Mouse (Mus musculus): ENCODE data around the gene Spsb3. TPM values are rescaled to one million over a fixed set of nuclear protein-coding genes. Genes with fewer than 3 reads are reported as not detected.

Gene Spsb3
- total and polyA plus RNA-seq, 3 experiments = 14.4 to 23.3 (median 21.3) TPM

DNA sequence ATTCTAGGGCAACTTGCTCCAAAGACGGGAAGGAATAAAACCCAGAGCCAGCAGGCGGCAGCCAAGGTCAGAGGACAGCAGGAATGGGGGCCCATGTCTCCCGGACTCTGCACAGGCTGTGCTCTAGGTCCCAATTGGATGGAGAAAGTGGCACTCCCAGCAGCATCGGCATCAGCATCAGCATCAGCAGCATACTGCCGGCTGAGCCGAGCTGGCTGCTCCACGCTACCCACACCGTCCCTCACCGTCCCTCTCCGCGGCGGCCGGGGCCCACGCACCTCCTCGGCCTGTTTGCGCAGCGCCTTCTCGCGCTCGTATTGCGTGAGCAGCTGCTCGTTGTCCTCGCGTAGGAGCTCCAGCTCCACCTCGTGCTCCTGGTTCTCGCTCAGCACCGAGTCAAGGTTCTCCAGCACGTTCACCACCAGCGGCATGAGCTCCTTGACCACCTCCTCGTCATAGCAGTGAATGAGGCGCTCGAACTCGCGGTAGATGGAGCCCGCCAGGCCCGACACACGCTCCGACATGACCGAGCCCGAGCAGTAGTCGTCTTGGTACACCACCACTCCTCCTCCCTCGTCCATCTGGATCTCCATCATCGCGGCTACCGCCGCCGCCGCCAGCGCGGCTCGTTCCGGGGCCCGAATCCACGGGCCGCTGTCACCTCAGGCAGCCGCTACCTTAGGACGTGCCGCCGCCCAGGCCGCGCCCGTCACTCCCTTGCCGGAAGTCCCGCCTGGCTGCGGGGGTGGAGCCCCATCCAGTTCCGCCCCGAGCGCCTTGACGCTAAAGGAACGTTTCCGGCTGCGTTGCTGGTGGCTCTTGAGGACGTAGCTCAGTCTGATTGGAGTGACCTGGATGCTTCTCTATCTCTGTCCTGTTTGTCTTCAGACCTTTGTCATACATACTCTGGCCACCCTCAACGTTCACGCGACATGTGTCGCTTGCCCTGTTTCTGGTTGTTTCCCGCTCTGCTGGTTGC lies 50.1 kb downstream of the Spsb3 start, which contains the start of gene Mapk8ip3:
Gene Mapk8ip3 (minus strand): TSS at position 719 of the 979 bp plus-strand sequence.
- no peaks in the 10 kb centered on the region for H3K9me3 ChIP-seq (replicated peaks; ENCODE audit: low read length)
- peak within 1 kb of the TSS; percentile 74 to 99 (median 98) for H3K4me3 ChIP-seq (replicated peaks in 1 of 3; ENCODE audit: low read depth in 2 of 3, low read length in 2 of 3, poor library complexity in 1 of 3)
- peaks cover 8 to 41% of the 10 kb centered on the region in 2 experiments; a peak in 3 of 4 replicates for H3K4me1 ChIP-seq (ENCODE audit: control insufficient read depth in 1 of 2, insufficient read depth in 2 of 2)
- dilution Hi-C loops (cut with MboI; ENCODE audit: extremely low pct_ligation_motif_present, extremely low pct_unique_long_range_greater_than_20kb, low sequenced_read_pairs) (no loop called here), in situ Hi-C loops (cut with MboI; ENCODE audit: low pct_ligation_motif_present, low pct_unique_long_range_greater_than_20kb, low sequenced_read_pairs) (no loop called here)
- TF ChIP-seq CTCF (conservative IDR thresholded peaks at IDR 0.05 in 1 of 2, IDR thresholded peaks at IDR 0.05 in 1 of 2; ENCODE audit: low read depth in 2 of 2, low read length in 2 of 2) (peak in 1 of 2 experiments; percentile 59; a peak in 2 of 4 replicates), ZNF384 (IDR thresholded peaks at IDR 0.05; ENCODE audit: low read depth, low read length) (no peak), GABPA (IDR thresholded peaks at IDR 0.05; ENCODE audit: insufficient replicate concordance, low read depth, low read length) (no peak), MAZ (IDR thresholded peaks at IDR 0.05; ENCODE audit: low read depth, low read length) (no peak), JUND (conservative IDR thresholded peaks at IDR 0.05; ENCODE audit: low read depth, low read length) (no peak), MAX (IDR thresholded peaks at IDR 0.05; ENCODE audit: low read length) (peak; percentile 18; the same call in 1 of the 2 replicates), KAT2A (IDR thresholded peaks at IDR 0.05; ENCODE audit: insufficient replicate concordance, low read length) (no peak), ZC3H11A (IDR thresholded peaks at IDR 0.05; ENCODE audit: low read depth, low read length) (no peak), RAD21 (IDR thresholded peaks at IDR 0.05; ENCODE audit: low read depth, low read length) (peak; percentile 46), JUN (IDR thresholded peaks at IDR 0.05; ENCODE audit: insufficient read depth, low read depth, low read length) (no peak), USF1 (IDR thresholded peaks at IDR 0.05; ENCODE audit: low read depth, low read length) (no peak), BHLHE40 (IDR thresholded peaks at IDR 0.05; ENCODE audit: low read depth, low read length) (no peak), IRF4 (IDR thresholded peaks at IDR 0.05; ENCODE audit: low read depth, low read length) (no peak; the same call in 1 of the 2 replicates), ETS1 (conservative IDR thresholded peaks at IDR 0.05; ENCODE audit: low read depth, low read length) (no peak), MAFK (IDR thresholded peaks at IDR 0.05; ENCODE audit: insufficient replicate concordance, low read length) (no peak), TBP (conservative IDR thresholded peaks at IDR 0.05; ENCODE audit: low read depth, low read length) (peak; percentile 80; the same call in 1 of the 2 replicates), PAX5 (IDR thresholded peaks at IDR 0.05; ENCODE audit: low read length) (no peak), HCFC1 (IDR thresholded peaks at IDR 0.05; ENCODE audit: low read depth, low read length) (peak; percentile 79), ZKSCAN1 (IDR thresholded peaks at IDR 0.05; ENCODE audit: borderline replicate concordance, low read depth, low read length) (no peak), CHD2 (IDR thresholded peaks at IDR 0.05; ENCODE audit: low read length) (no peak), MEF2A (IDR thresholded peaks at IDR 0.05; ENCODE audit: borderline replicate concordance, low read depth, low read length) (0 out of 2 replicates have a peak, but pooled peaks have one; percentile 7), POLR2AphosphoS2 (IDR thresholded peaks at IDR 0.05; ENCODE audit: low read depth, low read length) (peak; percentile 96), MYC (IDR thresholded peaks at IDR 0.05; ENCODE audit: low read depth, low read length) (0 out of 2 replicates have a peak, but pooled peaks have one; percentile 27), EP300 (IDR thresholded peaks at IDR 0.05; ENCODE audit: low read length) (no peak), TCF12 (IDR thresholded peaks at IDR 0.05; ENCODE audit: low read depth, low read length) (peak; percentile 69), MXI1 (IDR thresholded peaks at IDR 0.05; ENCODE audit: low read depth, low read length) (peak; percentile 48; the same call in 1 of the 2 replicates), POLR2A (IDR thresholded peaks at IDR 0.05; ENCODE audit: low read depth, low read length) (peak; percentile 95), SMC3 (IDR thresholded peaks at IDR 0.05; ENCODE audit: low read depth, low read length) (peak; percentile 33), NRF1 (IDR thresholded peaks at IDR 0.05; ENCODE audit: low read depth, low read length) (no peak), E2F4 (IDR thresholded peaks at IDR 0.05; ENCODE audit: insufficient replicate concordance, low read depth, low read length) (no peak), ZMIZ1 (IDR thresholded peaks at IDR 0.05; ENCODE audit: low read depth, low read length) (peak; percentile 86), SIN3A (IDR thresholded peaks at IDR 0.05; ENCODE audit: low read length) (peak; percentile 26), NELFE (IDR thresholded peaks at IDR 0.05; ENCODE audit: low read depth, low read length) (peak; percentile 89), CHD1 (IDR thresholded peaks at IDR 0.05; ENCODE audit: low read depth, low read length) (no peak), ELF1 (IDR thresholded peaks at IDR 0.05; ENCODE audit: low read depth, low read length) (peak; percentile 93), UBTF (IDR thresholded peaks at IDR 0.05; ENCODE audit: low read depth, low read length) (peak; percentile 81), RCOR1 (conservative IDR thresholded peaks at IDR 0.05; ENCODE audit: low read depth, low read length) (no peak), USF2 (conservative IDR thresholded peaks at IDR 0.05; ENCODE audit: low read depth, low read length) (no peak)
- H3K4me2 ChIP-seq (ENCODE audit: insufficient read depth, low read depth, poor library complexity, severe bottlenecking) = peak within 1 kb of the TSS; percentile 90
- peaks cover 8 to 35% of the 10 kb centered on the region in 2 experiments for H3K36me3 ChIP-seq (replicated peaks in 1 of 2; ENCODE audit: control insufficient read depth in 1 of 2, insufficient read depth in 1 of 2, low read length in 1 of 2)
- peak; percentile 94 for DNase-seq (ENCODE audit: extremely low read depth)
- H3K79me2 ChIP-seq (replicated peaks; ENCODE audit: control insufficient read depth, extremely low read depth, insufficient read depth, poor library complexity, severe bottlenecking) = peaks cover 46% of the 10 kb centered on the region
- peak within 1 kb of the TSS; percentile 88 for H3K9ac ChIP-seq (ENCODE audit: insufficient read depth, low read depth)
- no peaks in the 10 kb centered on the region for H3K27me3 ChIP-seq (replicated peaks)
- H3K27ac ChIP-seq (ENCODE audit: insufficient read depth, low read depth) = peak within 1 kb of the TSS; percentile 65

Data from CH12.LX (cell line).